ENCODE assay signal across 8 mouse cellular contexts in the genomic region with DNA sequence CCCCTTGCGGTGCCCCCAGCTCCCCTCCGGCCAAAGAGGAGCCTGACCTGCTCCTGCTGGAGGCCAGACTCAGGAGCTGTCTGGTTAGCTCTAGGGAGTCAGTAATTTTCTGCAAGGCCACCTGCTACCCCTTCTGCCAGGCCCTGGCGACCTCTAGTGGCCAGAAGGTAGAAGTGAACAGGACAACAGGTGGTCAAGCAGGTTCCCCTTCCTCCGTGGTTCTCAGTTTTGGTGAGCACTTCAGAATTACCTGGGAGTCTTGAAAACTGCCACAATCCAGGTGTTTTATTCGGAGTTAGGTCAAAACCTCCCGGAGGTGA. TPM values are rescaled to one million over a fixed set of nuclear protein-coding genes. Genes with fewer than 3 reads are reported as not detected.
A peak's percentile ranks its signal among the peaks of the same experiment; 100 is the strongest.
DNase-seq lines count a peak whose midpoint lies in the region; ATAC-seq and TF ChIP-seq lines count a peak whose summit lies in the region.

No protein-coding gene starts in this region.

- H3K4me1 ChIP-seq in forebrain, embryonic 13.5 days: 0 out of 2 replicates have a peak, but pooled peaks cover 3% of the 10 kb centered on the region
- H3K4me1 ChIP-seq in lung, postnatal 0 days (ENCODE audit: insufficient read depth, low read depth, low read length): 0 out of 2 replicates have a peak, but pooled peaks cover 5% of the 10 kb centered on the region

- no peak overlapping the region for H3K4me3 ChIP-seq in forebrain, embryonic 13.5 days
- no peak overlapping the region for H3K4me3 ChIP-seq in lung, postnatal 0 days (ENCODE audit: low read depth, low read length)

- no peaks in the 10 kb centered on the region for H3K9me3 ChIP-seq in forebrain, embryonic 13.5 days (replicated peaks)
- no peaks in the 10 kb centered on the region for H3K9me3 ChIP-seq in lung, postnatal 0 days (ENCODE audit: low read length)

- peak; percentile 44 for DNase-seq in MN1 (ENCODE audit: low spot score)
- peak; percentile 33 for DNase-seq in c-Kit-positive CD71-positive TER-119-negative erythroid progenitor cells, embryonic 14.5 days (ENCODE audit: low read depth)
- DNase-seq in heart, postnatal 36 days: peak; percentile 73 to 76
- peak; percentile 35 for DNase-seq in layer of hippocampus, adult 9-10 months (ENCODE audit: low spot score)
- peak; percentile 90 for DNase-seq in lung, postnatal 0 days (ENCODE audit: low spot score)
- DNase-seq in right cerebral cortex, adult 2 months (ENCODE audit: low spot score in 2 of 2): peak; percentile 64 to 75
- peak; percentile 74 for DNase-seq in yolk sac, embryonic 10.5 days (ENCODE audit: low spot score)

- WGBS in forebrain, embryonic 13.5 days: 2% methylated on average over 6 of the region's 6 CpGs
- 3% methylated on average over 6 of the region's 6 CpGs for WGBS in lung, postnatal 0 days

- no peak overlapping the region for H3K4me2 ChIP-seq in forebrain, embryonic 13.5 days
- H3K4me2 ChIP-seq in lung, postnatal 0 days (replicated peaks; ENCODE audit: low read depth, low read length): no peak overlapping the region

- H3K9ac ChIP-seq in forebrain, embryonic 13.5 days: no peak overlapping the region
- no peak overlapping the region for H3K9ac ChIP-seq in lung, postnatal 0 days (replicated peaks; ENCODE audit: low read depth)

- peaks cover 17% of the 10 kb centered on the region for H3K27me3 ChIP-seq in forebrain, embryonic 13.5 days
- no peaks in the 10 kb centered on the region for H3K27me3 ChIP-seq in lung, postnatal 0 days (replicated peaks; ENCODE audit: insufficient read depth, low read length)

- no peak for TF ChIP-seq EP300 in lung, postnatal 0 days (IDR thresholded peaks at IDR 0.05)

- H3K27ac ChIP-seq in forebrain, embryonic 13.5 days: no peak overlapping the region
- H3K27ac ChIP-seq in lung, postnatal 0 days (ENCODE audit: low read length): no peak overlapping the region

- ATAC-seq in forebrain, embryonic 13.5 days: peak; percentile 48; the same call in 1 of the 2 replicates
- ATAC-seq in lung, postnatal 0 days: peak; percentile 86

- peak; percentile 95 for TF ChIP-seq CTCF in lung, postnatal 0 days (IDR thresholded peaks at IDR 0.05)

- intact Hi-C loops in heart, postnatal 36 days (cut with DNase I): loop anchor here (1.0 to 10.0 kb wide), 5 partner anchors 24 to 214 kb away; a partner anchor contains a TSS

- no peaks in the 10 kb centered on the region for H3K36me3 ChIP-seq in forebrain, embryonic 13.5 days (ENCODE audit: poor library complexity, severe bottlenecking)
- no peaks in the 10 kb centered on the region for H3K36me3 ChIP-seq in lung, postnatal 0 days (ENCODE audit: insufficient read depth, low read length)

RNA-seq across cellular contexts. Expression of a gene that starts 24.5 kb away (rescaled TPM):
- polyA plus RNA-seq in forebrain, embryonic 13.5 days (2015; fragmentation: Nextera tagmentation; extraction: Ambion mirVana): 3.2 and 3.4 TPM in 2 replicates
- total RNA-seq in heart, postnatal 36 days (2021): 100 to 1,000 TPM; 118 to 222 TPM
- 3.9 and 19.7 TPM in 2 replicates for polyA plus RNA-seq in lung, postnatal 0 days (2015; fragmentation: Nextera tagmentation; extraction: Ambion mirVana)

RNA-seq across cellular contexts. Expression of a gene that starts 50.4 kb away (rescaled TPM):
- polyA plus RNA-seq in forebrain, embryonic 13.5 days (2015; fragmentation: Nextera tagmentation; extraction: Ambion mirVana): 1.9 and 2.0 TPM in 2 replicates
- not detected for total RNA-seq in heart, postnatal 36 days (2021)
- polyA plus RNA-seq in lung, postnatal 0 days (2015; fragmentation: Nextera tagmentation; extraction: Ambion mirVana): 0.07 and 0.11 TPM in 2 replicates

Comparison
In these comparisons a context has a peak if more than half of its experiments do, and no peak if none do; other contexts are left out.
1. DNase-seq: peak in every context shown above with its lines; median percentile 90 in lung, postnatal 0 days; 74 in heart, postnatal 36 days; 74 in yolk sac, embryonic 10.5 days; 70 in right cerebral cortex, adult 2 months; 44 in MN1; 35 in layer of hippocampus, adult 9-10 months; 33 in c-Kit-positive CD71-positive TER-119-negative erythroid progenitor cells, embryonic 14.5 days.